In genomic region chr12:111529192-111529591, GRCm38 (mm10) we compare ENCODE assay signal across 26 mouse cellular contexts.
"Had no signal": no experiment of that assay in that cellular context is flagged by ENCODE, and none has a peak within 500 bp of the region (broad histone marks: within the 10 kb centered on the region; RNA-seq: fewer than 3 reads in every experiment).

No protein-coding gene starts in this region.

- H3K4me1 ChIP-seq: limb, embryonic 10.5 days; limb, embryonic 13.5 days; liver, embryonic 12.5 days; lung, embryonic 15.5 days; midbrain, embryonic 12.5 days; midbrain, embryonic 15.5 days; neural tube, embryonic 12.5 days; neural tube, embryonic 15.5 days had no signal

- H3K4me3 ChIP-seq: kidney, embryonic 15.5 days; layer of hippocampus, adult 2 months; limb, embryonic 10.5 days; limb, embryonic 13.5 days; liver, embryonic 12.5 days; liver, embryonic 15.5 days; lung, embryonic 15.5 days; megakaryocyte, embryonic 14.5 days; midbrain, embryonic 12.5 days; midbrain, embryonic 15.5 days; neural tube, embryonic 12.5 days; neural tube, embryonic 15.5 days had no signal

- H3K27ac ChIP-seq: kidney, embryonic 15.5 days; layer of hippocampus, adult 2 months; limb, embryonic 10.5 days; limb, embryonic 13.5 days; liver, embryonic 12.5 days; liver, embryonic 15.5 days; lung, embryonic 15.5 days; midbrain, embryonic 12.5 days; midbrain, embryonic 15.5 days; neural tube, embryonic 12.5 days; neural tube, embryonic 15.5 days; stomach, postnatal 0 days had no signal

- H3K9ac ChIP-seq: kidney, embryonic 15.5 days; limb, embryonic 13.5 days; liver, embryonic 12.5 days; liver, embryonic 15.5 days; lung, embryonic 15.5 days; midbrain, embryonic 12.5 days; midbrain, embryonic 15.5 days; neural tube, embryonic 12.5 days; neural tube, embryonic 15.5 days had no signal

- DNase-seq: kidney, adult 11 months; kidney, adult 8-10 months; layer of hippocampus, adult 9-11 months; liver; lung, adult 18-20 months; lung, postnatal 10 days; lung, postnatal 36 days; right cerebral cortex, adult 18-20 months; right cerebral cortex, postnatal 14 days; right cerebral cortex, postnatal 4 days; thymus, adult 18-20 months; thymus, postnatal 14 days; thymus, postnatal 4 days had no signal

- H3K36me3 ChIP-seq: kidney, embryonic 15.5 days; limb, embryonic 10.5 days; limb, embryonic 13.5 days; liver, embryonic 12.5 days; liver, embryonic 15.5 days; lung, embryonic 15.5 days; midbrain, embryonic 12.5 days; midbrain, embryonic 15.5 days; neural tube, embryonic 12.5 days; neural tube, embryonic 15.5 days had no signal

- H3K9me3 ChIP-seq: kidney, embryonic 15.5 days; limb, embryonic 10.5 days; limb, embryonic 13.5 days; liver, embryonic 12.5 days; liver, embryonic 15.5 days; lung, embryonic 15.5 days; midbrain, embryonic 12.5 days; midbrain, embryonic 15.5 days; neural tube, embryonic 12.5 days; neural tube, embryonic 15.5 days had no signal

- H3K4me2 ChIP-seq: kidney, embryonic 15.5 days; limb, embryonic 13.5 days; liver, embryonic 12.5 days; liver, embryonic 15.5 days; lung, embryonic 15.5 days; midbrain, embryonic 12.5 days; midbrain, embryonic 15.5 days; neural tube, embryonic 12.5 days; neural tube, embryonic 15.5 days had no signal

- H3K27me3 ChIP-seq: limb, embryonic 13.5 days; lung, embryonic 15.5 days; midbrain, embryonic 12.5 days; midbrain, embryonic 15.5 days; neural tube, embryonic 12.5 days; neural tube, embryonic 15.5 days had no signal

- ATAC-seq: liver, embryonic 12.5 days; midbrain, embryonic 15.5 days had no signal
